ENCODE assay signal across 16 mouse cellular contexts in genomic region chr16:20478504-20478903, GRCm38 (mm10). TPM values are rescaled to one million over a fixed set of nuclear protein-coding genes. Genes with fewer than 3 reads are reported as not detected.
DNase-seq lines count a peak whose midpoint lies in the region; ATAC-seq lines count a peak whose summit lies in the region.
"Had no signal": no experiment of that assay in that cellular context is flagged by ENCODE, and none has a peak within 500 bp of the region (broad histone marks: within the 10 kb centered on the region; RNA-seq: fewer than 3 reads in every experiment).

No protein-coding gene starts in this region.

- H3K9ac ChIP-seq in kidney, embryonic 14.5 days (ENCODE audit: low read depth, low read length) = no peak overlapping the region
- no peak overlapping the region for H3K9ac ChIP-seq in hindbrain, embryonic 16.5 days (ENCODE audit: low read depth, low read length)
- H3K9ac ChIP-seq: limb, embryonic 13.5 days; neural tube, embryonic 15.5 days had no signal

- H3K9me3 ChIP-seq in kidney, embryonic 14.5 days (ENCODE audit: control insufficient read depth, low read length) = no peaks in the 10 kb centered on the region
- H3K9me3 ChIP-seq in hindbrain, embryonic 16.5 days (ENCODE audit: control insufficient read depth, low read length) = no peaks in the 10 kb centered on the region
- H3K9me3 ChIP-seq: forebrain, embryonic 10.5 days; limb, embryonic 13.5 days; neural tube, embryonic 15.5 days had no signal

- ATAC-seq in kidney, embryonic 14.5 days (ENCODE audit: low FRiP score, low TSS enrichment) = no peak
- no peak for ATAC-seq in hindbrain, embryonic 16.5 days
- ATAC-seq: CD4-positive, CD25-positive, alpha-beta regulatory T cell, adult 4 months had no signal

- no peak overlapping the region for H3K4me2 ChIP-seq in kidney, embryonic 14.5 days (replicated peaks; ENCODE audit: low read depth, low read length)
- no peak overlapping the region for H3K4me2 ChIP-seq in hindbrain, embryonic 16.5 days (ENCODE audit: low read length)
- H3K4me2 ChIP-seq: limb, embryonic 13.5 days; neural tube, embryonic 15.5 days had no signal

- H3K36me3 ChIP-seq in kidney, embryonic 14.5 days (ENCODE audit: control insufficient read depth, insufficient read depth, low read length) = no peaks in the 10 kb centered on the region
- no peaks in the 10 kb centered on the region for H3K36me3 ChIP-seq in hindbrain, embryonic 16.5 days (ENCODE audit: control insufficient read depth, insufficient read depth, low read length)
- H3K36me3 ChIP-seq: forebrain, embryonic 10.5 days; limb, embryonic 13.5 days; neural tube, embryonic 15.5 days had no signal

- H3K4me3 ChIP-seq in kidney, embryonic 14.5 days (ENCODE audit: low read length) = no peak overlapping the region
- no peak overlapping the region for H3K4me3 ChIP-seq in hindbrain, embryonic 16.5 days (ENCODE audit: low read length)
- H3K4me3 ChIP-seq: forebrain, embryonic 10.5 days; limb, embryonic 13.5 days; neural tube, embryonic 15.5 days had no signal

- H3K4me1 ChIP-seq in kidney, embryonic 14.5 days (ENCODE audit: control insufficient read depth, insufficient read depth, low read length) = no peaks in the 10 kb centered on the region
- H3K4me1 ChIP-seq in hindbrain, embryonic 16.5 days (ENCODE audit: control insufficient read depth, insufficient read depth, low read depth, low read length) = no peaks in the 10 kb centered on the region
- H3K4me1 ChIP-seq: neural tube, embryonic 15.5 days had no signal

- WGBS in kidney, embryonic 14.5 days = 45% methylated on average over 2 of the region's 2 CpGs
- WGBS in hindbrain, embryonic 16.5 days = 77% methylated on average over 2 of the region's 2 CpGs

- H3K27ac ChIP-seq in kidney, embryonic 14.5 days (ENCODE audit: low read depth, low read length) = no peak overlapping the region
- no peak overlapping the region for H3K27ac ChIP-seq in hindbrain, embryonic 16.5 days (ENCODE audit: low read depth, low read length)
- H3K27ac ChIP-seq: forebrain, embryonic 10.5 days; neural tube, embryonic 15.5 days had no signal

- peak; percentile 75 for DNase-seq in kidney, adult 11 months
- DNase-seq in R1 (ENCODE audit: low read depth, low spot score) = peak; percentile 98
- peak; percentile 82 to 84 for DNase-seq in kidney, adult 8-10 months
- DNase-seq in mesoderm, embryonic 11.5 days (ENCODE audit: low read depth, low spot score) = peak; percentile 39
- no peak for DNase-seq in spleen, postnatal 10 days (ENCODE audit: low spot score in 2 of 2)
- DNase-seq in urinary bladder, adult 18-20 months (ENCODE audit: low spot score in 2 of 2) = no peak
- DNase-seq: adrenal gland, adult 2 months; cerebellum, adult 9-10 months; heart, postnatal 14 days; thymus, adult 18-20 months had no signal

- no peaks in the 10 kb centered on the region for H3K27me3 ChIP-seq in kidney, embryonic 14.5 days (ENCODE audit: control insufficient read depth, insufficient read depth, low read length)
- no peaks in the 10 kb centered on the region for H3K27me3 ChIP-seq in hindbrain, embryonic 16.5 days (replicated peaks; ENCODE audit: control insufficient read depth, insufficient read depth, low read length)
- H3K27me3 ChIP-seq: limb, embryonic 13.5 days; neural tube, embryonic 15.5 days had no signal

RNA-seq across cellular contexts. Expression of gene Eif2b5, which starts 20.1 kb away (rescaled TPM):
- polyA plus RNA-seq in kidney, embryonic 14.5 days (2014; fragmentation: Nextera tagmentation; extraction: Ambion mirVana) = 68.6 and 115 TPM in 2 replicates
- 97.3 and 104 TPM in 2 replicates for polyA plus RNA-seq in hindbrain, embryonic 16.5 days (2015; fragmentation: Nextera tagmentation; extraction: Ambion mirVana)

RNA-seq across cellular contexts. Expression of gene Dvl3, which starts 38.3 kb away (rescaled TPM):
- polyA plus RNA-seq in kidney, embryonic 14.5 days (2014; fragmentation: Nextera tagmentation; extraction: Ambion mirVana) = 29.1 and 30.5 TPM in 2 replicates
- polyA plus RNA-seq in hindbrain, embryonic 16.5 days (2015; fragmentation: Nextera tagmentation; extraction: Ambion mirVana) = 28.5 and 40.4 TPM in 2 replicates

RNA-seq across cellular contexts. Expression of gene Abcc5, which starts 52.3 kb away (rescaled TPM):
- polyA plus RNA-seq in kidney, embryonic 14.5 days (2014; fragmentation: Nextera tagmentation; extraction: Ambion mirVana) = 37.3 and 64.0 TPM in 2 replicates
- 123 and 150 TPM in 2 replicates for polyA plus RNA-seq in hindbrain, embryonic 16.5 days (2015; fragmentation: Nextera tagmentation; extraction: Ambion mirVana)

RNA-seq across cellular contexts. Expression of gene Ap2m1, which starts 56.8 kb away (rescaled TPM):
- 607 TPM in 2 replicates for polyA plus RNA-seq in kidney, embryonic 14.5 days (2014; fragmentation: Nextera tagmentation; extraction: Ambion mirVana)
- 1,253 and 1,320 TPM in 2 replicates for polyA plus RNA-seq in hindbrain, embryonic 16.5 days (2015; fragmentation: Nextera tagmentation; extraction: Ambion mirVana)

Comparison
In these comparisons a context has a peak if more than half of its experiments do, and no peak if none do; other contexts are left out.
1. DNase-seq: peak in kidney, adult 11 months (single experiment), R1 (single experiment), kidney, adult 8-10 months (2 of 2) and mesoderm, embryonic 11.5 days (single experiment); none in spleen, postnatal 10 days (0 of 2) and urinary bladder, adult 18-20 months (0 of 2).